Mouse (Mus musculus) mesoderm, embryonic 11.5 days (tissue): ENCODE data around the gene Foxa3.

Source experiments
- DNase-seq: peaks from one replicate; pipeline ENCODE4 v3.0.0-alpha.2; 2012; ENCODE audit warnings: low read depth, low spot score

The Foxa3 gene

DNA sequence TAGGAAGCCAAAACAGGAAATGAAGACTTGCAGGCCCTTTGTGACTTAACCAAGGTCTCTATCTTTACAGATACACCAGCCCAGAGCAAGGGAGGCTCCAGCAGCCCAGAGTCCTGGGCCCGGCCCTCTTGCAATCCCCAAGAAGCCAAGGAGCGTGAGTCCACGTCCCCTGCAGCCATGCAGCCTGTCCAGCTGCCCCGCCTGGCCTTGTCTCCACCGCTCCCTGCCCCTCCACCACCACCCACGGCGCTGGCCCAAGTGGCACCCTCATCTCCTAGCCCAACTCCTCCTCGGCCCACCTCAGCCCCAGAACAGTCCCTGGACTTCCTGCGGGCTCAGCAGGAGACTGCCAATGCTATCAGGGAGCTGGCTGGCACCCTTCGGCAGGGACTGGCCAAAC, 22.9 kb downstream of the Foxa3 start:
- no peak for DNase-seq

GRCm38 (mm10) chr7:18998835-18999234, 24.5 kb downstream of the Foxa3 start:
- no peak for DNase-seq

GRCm38 (mm10) chr7:18993036-18993435, 30.3 kb downstream of the Foxa3 start:
- DNase-seq, result no peak

GRCm38 (mm10) chr7:18992294-18992675, 31.1 kb downstream of the Foxa3 start:
- DNase-seq, result no peak

- no peak for DNase-seq
Measured at GRCm38 (mm10) chr7:18991660-18992293, 31.6 kb downstream of the Foxa3 start.

- peak; percentile 100 for DNase-seq
Measured at GRCm38 (mm10) chr7:18990601-18991295, 32.6 kb downstream of the Foxa3 start, which contains the start of gene Mypop. Gene Mypop, plus strand, starts transcription at chr7:18991245.

GRCm38 (mm10) chr7:18989995-18990394, 33.3 kb downstream of the Foxa3 start:
- no peak for DNase-seq

DNA sequence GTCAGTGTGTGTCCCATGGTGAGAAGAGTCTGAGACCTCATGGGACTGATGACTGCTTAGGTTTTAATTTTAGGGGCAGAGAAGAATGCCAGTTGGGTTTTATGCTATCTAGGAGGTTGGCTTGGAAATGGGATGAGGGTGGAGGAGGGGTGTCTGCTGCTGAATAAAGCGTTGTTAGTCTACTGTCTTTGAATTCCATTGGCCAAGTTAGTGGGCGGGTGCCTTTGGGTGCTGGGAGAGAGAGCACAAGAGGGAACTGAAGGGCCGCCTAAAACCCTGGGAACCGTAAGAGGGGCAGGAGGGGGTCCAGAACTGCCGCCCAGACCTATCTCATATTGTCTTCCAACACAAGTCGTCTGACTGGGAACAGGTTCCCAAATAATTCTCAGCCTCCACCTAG, 34.6 kb downstream of the Foxa3 start:
- DNase-seq, result no peak

GRCm38 (mm10) chr7:18987747-18988146, 35.6 kb downstream of the Foxa3 start:
- no peak for DNase-seq

GRCm38 (mm10) chr7:18987100-18987499, 36.2 kb downstream of the Foxa3 start, which contains the start of gene Nanos2:
Gene Nanos2, plus strand, starts transcription at chr7:18987400.
- no peak for DNase-seq

- DNase-seq, result no peak
Measured at GRCm38 (mm10) chr7:18986503-18986902, 36.8 kb downstream of the Foxa3 start.

DNA sequence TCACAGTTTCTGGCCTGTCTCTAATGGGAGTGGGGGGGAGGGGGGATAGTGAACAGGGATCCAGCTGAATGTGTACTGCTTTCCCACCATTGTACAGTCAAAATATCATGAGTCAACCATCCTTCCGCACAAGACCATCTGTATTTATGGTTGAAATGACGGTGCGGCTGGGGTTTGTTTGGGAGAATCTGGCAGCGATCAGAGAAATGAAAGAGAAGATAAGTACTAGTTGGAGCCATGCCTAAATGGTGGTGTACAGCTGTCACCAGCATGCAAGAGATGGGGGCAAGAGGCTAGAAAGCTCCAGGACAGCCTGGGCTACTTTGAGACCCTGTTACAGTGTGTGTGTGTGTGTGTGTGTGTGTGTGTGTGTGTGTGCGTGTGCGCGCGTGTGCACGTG, 45.0 kb downstream of the Foxa3 start:
- DNase-seq, result no peak

DNA sequence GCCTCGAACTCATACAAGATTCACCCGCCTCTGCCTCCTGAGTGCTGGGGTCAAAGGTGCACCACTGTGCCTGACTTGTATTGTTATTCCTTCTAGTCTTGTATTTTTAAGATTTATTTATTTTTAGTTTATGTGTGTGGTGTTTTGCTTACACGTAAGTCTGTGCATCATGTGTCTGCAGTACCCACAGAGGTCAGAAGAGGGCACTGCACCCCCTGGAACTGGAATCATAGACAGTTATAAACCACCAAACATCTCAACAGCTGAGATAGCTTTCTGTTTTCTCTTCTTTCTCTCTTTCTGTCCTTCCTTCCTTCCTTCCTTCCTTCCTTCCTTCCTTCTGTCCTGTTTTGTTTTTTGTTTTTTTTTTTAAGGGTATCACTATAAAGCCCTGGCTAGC, 52.4 kb downstream of the Foxa3 start:
- no peak for DNase-seq

GRCm38 (mm10) chr7:18967603-18968002, 55.7 kb downstream of the Foxa3 start:
- DNase-seq, result no peak

GRCm38 (mm10) chr7:18965312-18965711, 58.0 kb downstream of the Foxa3 start:
- DNase-seq, result no peak

GRCm38 (mm10) chr7:18963294-18963843, 60.0 kb downstream of the Foxa3 start:
- DNase-seq, result no peak
